Mouse (Mus musculus) kidney, embryonic 15.5 days (tissue): Measurements from ENCODE around the gene Sec31a. TPM values are rescaled to one million over a fixed set of nuclear protein-coding genes. Genes with fewer than 3 reads are reported as not detected.
A peak's percentile ranks its signal among the peaks of the same experiment; 100 is the strongest.

ENCODE experiments used
- ATAC-seq: fragments of 200-750 bp; cut with Nextera tagmentation; replicated peaks from 2 replicates; pipeline ENCODE4 v1.8.0; 2017; ENCODE audit warnings: moderate TSS enrichment; ENCODE audit not compliant: low FRiP score
- H3K27ac ChIP-seq: fragments of 300-500 bp; sonication (generic); 2 replicates; pipeline ENCODE4 v1.5.1; 2015; ENCODE audit warnings: mild to moderate bottlenecking, inconsistent platforms
- H3K27me3 ChIP-seq: fragments of 300-500 bp; sonication (generic); 2 replicates; pipeline ENCODE4 v1.6.1; 2015; ENCODE audit warnings: inconsistent platforms
- H3K36me3 ChIP-seq: fragments of 300-500 bp; sonication (generic); 2 replicates; pipeline ENCODE4 v1.6.1; 2015; ENCODE audit warnings: inconsistent platforms
- H3K4me1 ChIP-seq: fragments of 300-500 bp; sonication (generic); 2 replicates; pipeline ENCODE4 v1.6.1; 2015; ENCODE audit warnings: inconsistent platforms
- H3K4me2 ChIP-seq: fragments of 300-500 bp; sonication (generic); 2 replicates; pipeline ENCODE4 v1.6.1; 2015; ENCODE audit warnings: moderate library complexity, mild to moderate bottlenecking, inconsistent platforms
- H3K4me3 ChIP-seq: fragments of 300-500 bp; sonication (generic); replicated peaks from 2 replicates; pipeline ENCODE4 v1.5.1; 2015; ENCODE audit warnings: mild to moderate bottlenecking, inconsistent platforms
- H3K9ac ChIP-seq: fragments of 300-500 bp; sonication (generic); 2 replicates; pipeline ENCODE4 v1.6.1; 2015; ENCODE audit warnings: mild to moderate bottlenecking, inconsistent platforms
- H3K9me3 ChIP-seq: fragments of 300-500 bp; sonication (generic); replicated peaks from 2 replicates; pipeline ENCODE4 v1.6.1; 2016; ENCODE audit warnings: inconsistent platforms
- WGBS: fragments of 180-500 bp; shearing (Covaris S2); methylation state at CpG from one replicate; pipeline ENCODE4 v1.1.7; 2015; ENCODE audit warnings: mixed read lengths; 5-methylcytosine and 5-hydroxymethylcytosine counted together
- polyA plus RNA-seq: library from polyadenylated mRNA; unstranded; fragments of >200 nt; fragmentation: Nextera tagmentation; extraction: Ambion mirVana; gene quantifications from 2 replicates; pipeline ENCODE4 v1.2.1, GENCODE M21; 2015

Gene Sec31a
- polyA plus RNA-seq, 1 experiment from 2014 or later: 174 TPM

DNA sequence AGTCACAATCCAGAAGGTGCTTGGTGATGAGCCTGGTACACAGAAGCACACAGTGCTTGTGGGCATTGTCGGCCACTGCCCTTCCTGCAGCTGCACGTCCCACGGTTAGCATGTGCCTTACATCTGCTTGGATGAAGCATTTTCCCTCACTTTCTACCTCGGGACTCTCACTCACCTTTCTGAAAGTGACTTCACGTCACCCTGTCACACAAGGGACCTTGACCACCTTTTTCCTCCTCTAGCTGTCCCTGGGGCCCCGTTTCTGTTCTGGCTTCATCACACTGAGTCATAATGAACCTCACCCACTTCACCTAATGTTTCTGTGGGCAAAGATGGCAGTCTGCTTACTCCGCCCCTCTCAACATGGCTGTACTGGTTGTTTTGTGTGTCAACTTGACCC is 75.0 kb downstream of the Sec31a start:
- H3K27ac ChIP-seq: no peak overlapping the region

DNA sequence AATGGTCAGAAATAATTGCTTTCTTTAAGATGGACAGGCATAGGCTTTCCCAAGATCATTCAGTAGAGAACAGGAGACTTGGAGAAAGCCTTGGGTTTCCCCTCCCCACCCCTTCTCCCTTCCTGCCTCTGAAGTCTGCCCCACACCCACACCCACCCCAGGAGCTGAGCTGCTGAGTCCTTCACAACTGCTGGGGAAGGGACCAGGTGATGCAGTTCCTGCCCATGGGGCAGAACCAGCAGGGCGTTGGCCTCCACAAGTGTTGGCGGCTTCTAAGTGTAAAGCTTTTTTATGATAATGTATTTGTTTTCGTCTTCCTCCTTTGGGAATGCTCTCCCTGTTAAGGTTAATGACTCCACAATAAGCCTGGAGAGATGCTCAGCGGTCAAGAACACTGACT is 78.2 kb downstream of the Sec31a start:
- WGBS: 84% methylated on average over 4 of the region's 4 CpGs
- Histone ChIP-seq H3K4me3 (no peak overlapping the region), H3K4me2 (no peak overlapping the region), H3K27me3 (no peaks in the 10 kb centered on the region), H3K36me3 (no peaks in the 10 kb centered on the region), H3K9me3 (no peaks in the 10 kb centered on the region), H3K4me1 (no peaks in the 10 kb centered on the region), H3K9ac (no peak overlapping the region), H3K27ac (no peak overlapping the region)
- ATAC-seq: no peak

More for the DNA sequence above, 75.0 kb downstream of the Sec31a start:
- no peak overlapping the region for H3K9ac ChIP-seq
- ATAC-seq: no peak
- H3K4me1 ChIP-seq: no peaks in the 10 kb centered on the region
- no peak overlapping the region for H3K4me3 ChIP-seq
- no peaks in the 10 kb centered on the region for H3K27me3 ChIP-seq
- WGBS: 91% methylated on average over 7 of the region's 7 CpGs
- no peak overlapping the region for H3K4me2 ChIP-seq
- H3K36me3 ChIP-seq: no peaks in the 10 kb centered on the region
- H3K9me3 ChIP-seq: no peaks in the 10 kb centered on the region

DNA sequence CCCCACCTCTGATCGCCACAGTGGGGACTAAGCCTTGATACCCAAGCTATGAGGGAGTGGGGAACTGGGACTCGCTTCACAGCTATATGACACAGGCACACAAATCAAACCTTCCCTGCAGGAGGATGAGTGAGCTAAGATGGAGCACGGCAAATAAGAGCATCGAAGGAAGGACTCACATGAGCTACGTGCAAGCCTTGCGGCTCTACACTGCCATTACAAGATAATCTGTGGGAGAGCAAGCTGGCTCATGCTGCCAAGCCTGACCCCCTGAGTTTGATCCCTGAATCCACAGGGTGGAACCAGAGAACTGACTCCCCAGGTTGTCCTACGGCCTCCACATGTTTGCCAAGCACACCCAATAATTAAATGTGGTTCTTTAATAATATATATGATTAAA is 79.2 kb downstream of the Sec31a start:
- Histone ChIP-seq H3K27ac (no peak overlapping the region), H3K4me3 (no peak overlapping the region), H3K9ac (no peak overlapping the region), H3K9me3 (no peaks in the 10 kb centered on the region), H3K4me1 (no peaks in the 10 kb centered on the region), H3K36me3 (no peaks in the 10 kb centered on the region), H3K27me3 (no peaks in the 10 kb centered on the region), H3K4me2 (no peak overlapping the region)
- 79% methylated on average over 7 of the region's 7 CpGs for WGBS
- no peak for ATAC-seq

DNA sequence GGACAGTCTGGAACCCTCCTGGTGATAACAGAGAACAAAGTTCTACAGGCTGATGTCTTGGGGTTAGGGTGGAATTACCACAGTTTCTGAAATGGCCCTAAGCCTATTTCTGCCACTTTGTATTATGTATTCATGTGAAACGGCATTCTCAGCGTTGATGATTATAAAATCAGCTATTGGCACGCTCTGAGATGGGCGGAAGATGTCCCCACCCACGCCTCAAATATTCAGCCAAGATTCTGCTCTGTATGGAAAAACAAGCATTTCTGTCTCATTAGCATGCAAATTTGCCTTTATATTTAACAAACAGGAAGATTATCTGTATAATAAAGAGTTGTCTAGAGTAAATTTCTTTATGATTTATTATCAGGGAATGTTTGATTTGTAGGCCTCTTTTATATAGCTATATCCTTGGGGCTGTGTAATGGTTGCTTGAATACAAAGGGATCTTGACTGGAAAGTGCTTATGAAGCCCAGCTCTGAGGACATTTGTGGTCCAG is 80.4 kb downstream of the Sec31a start:
- ATAC-seq: no peak
- Histone ChIP-seq H3K4me3 (no peak overlapping the region), H3K36me3 (no peaks in the 10 kb centered on the region), H3K9ac (no peak overlapping the region), H3K4me1 (no peaks in the 10 kb centered on the region), H3K4me2 (no peak overlapping the region), H3K27ac (no peak overlapping the region), H3K9me3 (no peaks in the 10 kb centered on the region), H3K27me3 (no peaks in the 10 kb centered on the region)
- WGBS: 84% methylated on average over 5 of the region's 5 CpGs

DNA sequence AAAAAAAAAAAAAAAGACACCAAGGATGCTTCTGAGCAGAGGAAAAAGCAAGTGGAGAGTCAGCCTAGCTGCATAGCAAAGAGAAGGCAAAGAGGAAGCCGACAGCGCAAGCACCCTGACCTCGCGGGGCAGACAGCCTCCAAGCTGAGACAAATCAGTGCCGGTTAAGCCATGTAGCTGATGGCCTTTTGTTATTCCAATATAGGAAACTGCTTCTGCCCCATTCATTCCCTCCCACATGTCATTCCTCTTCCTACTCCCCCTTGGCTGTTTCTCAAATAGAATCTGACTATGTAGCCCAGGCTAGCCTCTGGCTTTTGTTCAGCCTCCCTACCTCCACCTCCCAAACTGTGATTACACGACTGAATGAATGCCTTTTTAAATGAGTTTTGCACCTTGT is 81.3 kb downstream of the Sec31a start:
- no peak overlapping the region for H3K4me3 ChIP-seq
- 45% methylated on average over 6 of the region's 6 CpGs for WGBS
- H3K27me3 ChIP-seq: no peaks in the 10 kb centered on the region
- no peaks in the 10 kb centered on the region for H3K36me3 ChIP-seq
- H3K4me2 ChIP-seq: no peak overlapping the region
- ATAC-seq: no peak
- H3K4me1 ChIP-seq: no peaks in the 10 kb centered on the region
- H3K9ac ChIP-seq: no peak overlapping the region
- no peaks in the 10 kb centered on the region for H3K9me3 ChIP-seq
- H3K27ac ChIP-seq: no peak overlapping the region

DNA sequence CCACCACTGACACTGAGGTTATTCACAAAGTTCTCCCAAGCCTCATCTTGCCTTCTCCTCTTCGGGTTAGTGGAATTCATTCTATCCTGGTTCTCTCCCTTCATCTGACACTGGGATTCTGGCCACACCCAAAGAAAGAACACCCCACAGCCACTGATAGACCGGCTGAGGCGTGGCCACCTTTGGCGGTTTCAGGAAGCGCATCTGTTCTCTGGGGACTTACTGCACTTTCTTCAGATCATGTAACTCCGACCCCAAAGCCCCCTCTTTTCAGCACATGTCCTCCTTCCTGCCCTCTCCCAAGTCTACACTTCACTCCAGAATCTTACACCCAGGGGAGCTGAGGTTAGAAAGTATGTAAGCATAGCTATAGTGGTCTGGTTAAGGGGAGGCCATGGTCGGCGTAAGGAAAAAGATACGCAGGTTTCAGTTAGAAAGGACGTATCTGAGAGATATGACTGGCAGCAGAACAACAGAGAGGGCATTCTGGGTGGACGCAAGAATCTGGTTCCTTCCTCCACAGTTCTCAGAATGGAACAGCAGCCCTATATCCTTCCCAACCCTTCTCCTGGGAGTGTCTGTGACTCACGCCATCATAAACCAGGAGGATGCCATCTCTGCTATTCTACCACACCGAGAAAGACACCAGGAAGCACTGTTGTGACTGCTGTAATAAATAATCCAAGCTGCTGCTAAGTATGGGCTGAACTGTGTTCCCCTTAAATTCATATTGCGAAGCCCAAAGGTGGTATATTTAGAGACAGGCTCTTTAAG is 82.2 kb downstream of the Sec31a start:
- ATAC-seq: no peak
- Histone ChIP-seq H3K27ac (no peak overlapping the region), H3K4me1 (no peaks in the 10 kb centered on the region), H3K27me3 (no peaks in the 10 kb centered on the region), H3K9ac (no peak overlapping the region), H3K4me3 (no peak overlapping the region), H3K9me3 (no peaks in the 10 kb centered on the region), H3K36me3 (no peaks in the 10 kb centered on the region), H3K4me2 (no peak overlapping the region)
- 55% methylated on average over 14 of the region's 14 CpGs for WGBS

DNA sequence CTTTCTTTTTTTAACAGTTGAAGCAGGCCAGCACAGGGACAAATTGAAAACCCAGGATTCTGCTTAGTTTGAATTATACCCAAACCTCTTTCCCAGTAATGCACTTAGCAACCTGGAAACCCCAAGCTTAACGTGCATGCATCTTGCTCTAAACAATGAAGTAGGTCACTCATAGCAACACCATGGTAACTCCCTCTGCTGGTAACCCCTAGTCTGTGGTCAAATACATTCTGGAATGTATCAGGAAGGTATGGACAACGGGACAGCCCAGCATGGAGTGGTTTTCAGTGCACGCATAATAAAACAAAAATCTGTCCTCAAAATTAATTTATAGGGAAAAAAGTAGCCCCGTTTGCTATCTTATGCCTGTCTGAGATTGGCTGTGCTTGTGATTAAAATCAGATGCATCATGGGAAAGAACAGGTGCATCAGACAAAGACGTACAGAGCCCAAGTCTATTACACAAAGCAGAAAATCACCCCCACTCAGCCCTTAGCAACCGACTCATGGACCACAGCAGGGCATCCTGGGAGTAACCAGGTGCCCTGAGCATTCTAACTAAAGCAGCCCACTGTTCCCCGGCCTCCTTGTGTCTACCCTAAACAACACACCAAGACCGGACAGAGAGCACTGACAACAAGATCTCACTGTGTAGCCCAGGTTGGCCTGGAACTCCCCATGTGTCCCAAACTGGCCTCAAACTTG is 83.6 kb downstream of the Sec31a start:
- Histone ChIP-seq H3K4me2 (no peak overlapping the region), H3K4me3 (no peak overlapping the region), H3K9ac (no peak overlapping the region), H3K27ac (no peak overlapping the region), H3K4me1 (no peaks in the 10 kb centered on the region), H3K36me3 (no peaks in the 10 kb centered on the region), H3K9me3 (no peaks in the 10 kb centered on the region), H3K27me3 (no peaks in the 10 kb centered on the region)
- WGBS: 81% methylated on average over 8 of the region's 8 CpGs
- ATAC-seq: no peak

DNA sequence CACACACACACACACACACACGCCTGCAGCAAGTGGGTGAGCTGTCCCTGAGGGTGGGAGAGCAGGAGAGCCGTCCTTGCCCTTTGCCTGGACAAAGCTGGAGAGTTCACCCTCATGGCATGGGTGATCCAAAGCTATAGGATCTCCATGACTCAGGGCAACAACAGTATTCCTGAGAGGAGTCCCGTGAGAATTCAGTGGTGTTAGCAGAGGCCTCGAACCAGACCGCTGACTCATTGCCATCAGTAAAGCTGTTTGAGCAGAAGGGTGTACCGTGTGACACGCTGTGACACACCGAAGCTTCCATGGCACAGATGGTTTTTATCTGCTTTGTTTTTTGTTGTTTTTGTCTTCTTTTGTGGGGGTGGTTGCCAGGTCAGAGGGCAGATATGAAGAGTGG is 84.4 kb downstream of the Sec31a start:
- H3K9me3 ChIP-seq: no peaks in the 10 kb centered on the region
- 80% methylated on average over 8 of the region's 8 CpGs for WGBS

DNA sequence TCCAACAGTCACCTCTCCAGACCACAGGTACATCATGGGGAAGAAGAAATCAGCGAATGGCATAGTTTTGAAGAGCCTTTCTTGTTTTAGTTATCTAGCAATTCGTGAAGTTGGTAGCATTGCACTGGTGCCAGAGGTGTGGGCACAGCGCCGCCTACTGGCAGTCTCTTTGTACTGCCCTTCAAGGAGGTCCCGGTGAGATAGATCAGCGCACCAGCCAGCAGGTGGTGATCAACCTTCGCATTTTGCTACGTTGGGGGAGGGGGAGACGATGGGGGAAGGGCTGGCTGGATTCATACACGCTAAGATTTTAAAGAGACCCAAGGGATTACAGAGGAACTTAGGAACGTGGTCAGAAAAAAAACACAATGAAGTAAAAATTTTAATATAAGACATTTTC is 94.0 kb downstream of the Sec31a start:
- Histone ChIP-seq H3K4me3 (no peak overlapping the region), H3K4me1 (peaks cover 4% of the 10 kb centered on the region), H3K9me3 (no peaks in the 10 kb centered on the region), H3K9ac (no peak overlapping the region), H3K4me2 (0 out of 2 replicates have a peak overlapping the region, but pooled peaks have one; percentile 12), H3K27me3 (no peaks in the 10 kb centered on the region), H3K27ac (no peak overlapping the region), H3K36me3 (no peaks in the 10 kb centered on the region)
- peak; percentile 82 for ATAC-seq
- WGBS: 2% methylated on average over 11 of the region's 11 CpGs

More for the DNA sequence above, 84.4 kb downstream of the Sec31a start:
- H3K4me1 ChIP-seq: no peaks in the 10 kb centered on the region
- no peaks in the 10 kb centered on the region for H3K27me3 ChIP-seq
- H3K4me3 ChIP-seq: no peak overlapping the region
- no peaks in the 10 kb centered on the region for H3K36me3 ChIP-seq
- no peak for ATAC-seq
- H3K9ac ChIP-seq: no peak overlapping the region
- no peak overlapping the region for H3K27ac ChIP-seq
- H3K4me2 ChIP-seq: no peak overlapping the region

DNA sequence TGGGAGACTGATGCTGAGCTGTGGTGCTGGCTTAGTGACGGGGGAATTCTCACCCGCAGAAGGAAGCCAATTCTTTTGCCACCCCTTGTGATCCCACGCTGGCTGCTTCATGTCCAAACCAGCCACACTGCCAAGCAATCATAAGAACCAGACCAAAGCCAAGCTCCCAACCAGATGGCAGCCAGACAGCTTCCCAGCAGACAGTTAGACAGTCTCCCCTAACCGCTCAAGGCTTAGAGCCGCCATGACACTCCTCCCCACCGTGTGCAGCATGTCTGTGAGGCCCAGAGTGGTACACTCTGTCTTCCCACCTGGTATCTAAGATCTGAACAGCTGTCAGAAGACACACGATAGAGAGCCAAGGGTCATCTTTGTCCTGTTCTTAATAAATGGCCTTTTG is 98.2 kb downstream of the Sec31a start:
- H3K4me1 ChIP-seq: peaks cover 4% of the 10 kb centered on the region
- WGBS: 64% methylated on average over 7 of the region's 7 CpGs
- H3K4me3 ChIP-seq: no peak overlapping the region
- no peak overlapping the region for H3K27ac ChIP-seq
- no peak overlapping the region for H3K4me2 ChIP-seq
- no peaks in the 10 kb centered on the region for H3K36me3 ChIP-seq
- ATAC-seq: no peak
- no peaks in the 10 kb centered on the region for H3K27me3 ChIP-seq
- H3K9ac ChIP-seq: no peak overlapping the region
- H3K9me3 ChIP-seq: no peaks in the 10 kb centered on the region

DNA sequence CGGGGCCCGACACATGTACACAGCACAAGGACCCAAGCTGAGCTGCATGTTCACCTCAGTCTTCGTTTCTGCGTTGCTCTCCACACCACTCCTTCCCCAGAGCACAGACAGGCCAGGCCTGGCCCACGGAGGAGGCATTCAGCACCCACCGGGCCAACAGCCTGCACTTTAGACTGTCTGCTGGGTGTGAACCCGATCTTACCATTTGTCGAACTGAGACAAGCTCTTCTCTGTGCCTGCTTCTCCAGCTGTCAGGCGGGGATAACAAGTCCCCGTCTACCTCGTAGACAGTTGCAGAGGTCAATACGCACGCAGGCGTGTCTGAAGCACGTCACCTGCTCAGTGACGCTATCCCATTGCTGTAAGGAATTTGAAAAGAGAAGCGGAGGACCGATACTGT is 99.0 kb downstream of the Sec31a start:
- Histone ChIP-seq H3K4me2 (no peak overlapping the region), H3K9me3 (no peaks in the 10 kb centered on the region), H3K27me3 (no peaks in the 10 kb centered on the region), H3K36me3 (no peaks in the 10 kb centered on the region), H3K4me3 (no peak overlapping the region), H3K9ac (no peak overlapping the region), H3K4me1 (peaks cover 2% of the 10 kb centered on the region; the same call in 1 of the 2 replicates), H3K27ac (no peak overlapping the region)
- ATAC-seq: no peak
- WGBS: 66% methylated on average over 18 of the region's 18 CpGs

DNA sequence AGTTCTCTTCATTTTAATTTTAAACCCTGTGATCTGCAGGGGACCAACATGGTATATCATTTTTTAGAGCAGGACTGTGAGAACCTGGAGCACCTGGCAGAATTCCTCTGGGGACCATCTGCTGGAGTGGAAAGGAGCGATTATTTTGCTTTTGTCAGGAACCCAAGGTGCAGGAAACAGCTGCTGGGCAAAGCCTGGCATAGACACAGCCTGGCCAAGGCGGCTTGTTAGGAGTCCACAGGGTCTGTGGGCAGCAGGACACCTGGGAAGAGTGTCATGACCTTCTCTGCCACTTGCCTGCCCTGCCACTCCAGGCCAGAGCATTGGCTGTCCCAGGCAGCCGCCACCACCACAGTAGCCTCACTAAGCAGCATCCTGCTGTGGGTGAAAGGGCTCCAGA is 100.4 kb downstream of the Sec31a start:
- Histone ChIP-seq H3K27ac (no peak overlapping the region), H3K9me3 (no peaks in the 10 kb centered on the region), H3K4me3 (no peak overlapping the region), H3K4me2 (no peak overlapping the region), H3K9ac (no peak overlapping the region), H3K27me3 (no peaks in the 10 kb centered on the region), H3K36me3 (no peaks in the 10 kb centered on the region), H3K4me1 (no peaks in the 10 kb centered on the region)
- 72% methylated on average over 3 of the region's 3 CpGs for WGBS
- no peak for ATAC-seq
